Mouse (Mus musculus): Measurements from ENCODE around the gene Kcnq5.

DNA sequence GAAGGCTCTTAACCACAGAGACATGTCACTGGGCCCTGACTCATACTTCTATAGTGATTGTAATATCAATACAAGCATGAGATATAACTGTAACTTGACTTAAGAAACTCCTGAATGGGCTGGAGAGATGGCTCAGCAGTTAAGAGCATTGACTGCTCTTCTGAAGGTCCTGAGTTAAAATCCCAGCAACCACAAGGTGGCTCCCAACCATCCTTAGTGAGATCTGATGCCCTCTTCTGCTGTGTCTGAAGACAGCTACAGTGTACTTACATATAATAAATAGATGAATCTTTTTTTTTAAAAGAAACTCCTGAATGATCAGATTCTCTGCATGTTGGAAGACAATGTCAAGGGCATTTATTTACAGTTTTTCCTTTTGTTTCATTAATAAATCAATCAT is 542.4 kb downstream of the Kcnq5 start:
- TF ChIP-seq CTCF (IDR thresholded peaks at IDR 0.05; ENCODE audit: low read depth, low read length), result no peak
- TF ChIP-seq GATA1 (IDR thresholded peaks at IDR 0.05; ENCODE audit: borderline replicate concordance, low read length), result no peak
- TF ChIP-seq TAL1 (conservative IDR thresholded peaks at IDR 0.05; ENCODE audit: low read depth, low read length), result no peak
- TF ChIP-seq GATA2 (IDR thresholded peaks at IDR 0.05; ENCODE audit: borderline replicate concordance, low read depth, low read length), result no peak

All from G1E (cell line).